Mouse (Mus musculus): ENCODE data around the gene Ddc.

Ddc gene

DNA sequence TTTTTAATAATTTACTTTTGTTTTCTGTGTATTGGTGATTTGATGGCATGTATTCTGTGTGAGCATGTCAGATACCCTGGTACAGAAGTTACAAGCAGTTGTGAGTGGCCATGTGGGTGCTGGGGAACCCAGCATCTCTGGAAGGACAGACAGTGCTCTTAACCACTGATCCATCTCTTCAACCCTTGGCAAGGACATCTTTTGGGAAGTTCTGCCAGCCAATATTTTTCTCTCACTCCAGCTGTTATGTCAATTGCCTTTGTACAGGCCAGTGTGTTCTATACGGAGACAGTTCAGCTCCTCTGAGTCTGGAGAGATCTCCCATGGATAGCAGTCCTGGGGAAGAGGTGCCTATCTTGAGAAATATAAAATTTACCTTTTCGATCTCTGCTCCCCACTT, 24.2 kb upstream of the Ddc start:
- in situ Hi-C loops (cut with MboI; ENCODE audit: low pct_unique_long_range_greater_than_20kb in 1 of 2, low sequenced_read_pairs in 2 of 2, unreplicated experiment in 1 of 2): no loop called here

GRCm38 (mm10) chr11:11907703-11908413, 9.9 kb upstream of the Ddc start:
- in situ Hi-C loops (cut with MboI; ENCODE audit: low pct_unique_long_range_greater_than_20kb in 1 of 2, low sequenced_read_pairs in 2 of 2, unreplicated experiment in 1 of 2): no loop called here

DNA sequence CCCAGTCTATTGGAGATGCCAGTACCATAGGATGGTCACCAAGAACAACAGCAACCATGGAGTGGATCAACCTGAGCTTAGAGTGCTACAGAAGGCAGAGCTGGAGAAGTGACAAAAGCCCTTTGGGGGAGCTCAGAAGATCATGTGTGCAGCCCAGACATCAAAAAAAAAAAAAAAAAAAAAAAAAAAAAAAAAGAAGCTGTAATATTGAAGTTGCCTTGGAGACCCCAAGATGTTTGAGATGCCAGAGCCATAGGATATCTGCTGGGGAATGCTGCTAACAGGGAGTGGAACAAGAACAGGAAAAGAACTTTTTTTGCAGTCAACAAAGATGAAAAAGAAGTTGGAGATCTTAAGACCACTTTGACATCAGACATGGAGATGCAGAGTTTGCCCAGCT, 7.6 kb upstream of the Ddc start:
- in situ Hi-C loops (cut with MboI; ENCODE audit: low pct_unique_long_range_greater_than_20kb in 1 of 2, low sequenced_read_pairs in 2 of 2, unreplicated experiment in 1 of 2): no loop called here

- in situ Hi-C loops (cut with MboI; ENCODE audit: low pct_unique_long_range_greater_than_20kb in 1 of 2, low sequenced_read_pairs in 2 of 2, unreplicated experiment in 1 of 2): no loop called here
Measured at GRCm38 (mm10) chr11:11904995-11905394, 7.1 kb upstream of the Ddc start.

DNA sequence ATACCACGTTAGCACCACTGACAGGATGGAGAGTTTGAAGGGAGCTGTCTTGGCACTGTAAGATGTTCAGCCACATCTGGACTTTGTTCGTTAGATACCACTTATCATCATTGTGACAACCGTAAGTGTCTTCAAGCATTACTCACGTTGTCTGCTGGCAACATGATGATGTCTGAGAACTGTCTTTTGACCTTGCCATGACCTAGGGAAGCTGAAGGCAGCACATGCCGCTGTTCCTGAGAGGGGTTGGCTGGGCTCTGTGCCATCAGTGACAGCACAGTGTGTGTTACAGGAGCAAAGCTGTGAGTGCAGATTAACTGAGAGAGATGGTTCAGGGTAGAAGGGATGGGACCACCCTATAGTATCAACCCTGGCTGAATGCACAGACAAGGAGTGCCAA, 3.6 kb upstream of the Ddc start:
- in situ Hi-C loops (cut with MboI; ENCODE audit: low pct_unique_long_range_greater_than_20kb in 1 of 2, low sequenced_read_pairs in 2 of 2, unreplicated experiment in 1 of 2): no loop called here

- in situ Hi-C loops (cut with MboI; ENCODE audit: low pct_unique_long_range_greater_than_20kb in 1 of 2, low sequenced_read_pairs in 2 of 2, unreplicated experiment in 1 of 2): no loop called here
Measured at GRCm38 (mm10) chr11:11898496-11898895, 552 bp upstream of the Ddc start.

- in situ Hi-C loops (cut with MboI; ENCODE audit: low pct_unique_long_range_greater_than_20kb in 1 of 2, low sequenced_read_pairs in 2 of 2, unreplicated experiment in 1 of 2): no loop called here
Measured at GRCm38 (mm10) chr11:11895479-11895878, 2.5 kb downstream of the Ddc start.

GRCm38 (mm10) chr11:11893769-11894168, 4.2 kb downstream of the Ddc start:
- in situ Hi-C loops (cut with MboI; ENCODE audit: low pct_unique_long_range_greater_than_20kb in 1 of 2, low sequenced_read_pairs in 2 of 2, unreplicated experiment in 1 of 2): no loop called here

GRCm38 (mm10) chr11:11892993-11893602, 4.8 kb downstream of the Ddc start:
- in situ Hi-C loops (cut with MboI; ENCODE audit: low pct_unique_long_range_greater_than_20kb in 1 of 2, low sequenced_read_pairs in 2 of 2, unreplicated experiment in 1 of 2): no loop called here

GRCm38 (mm10) chr11:11891832-11892231, 6.1 kb downstream of the Ddc start:
- in situ Hi-C loops (cut with MboI; ENCODE audit: low pct_unique_long_range_greater_than_20kb in 1 of 2, low sequenced_read_pairs in 2 of 2, unreplicated experiment in 1 of 2): no loop called here

DNA sequence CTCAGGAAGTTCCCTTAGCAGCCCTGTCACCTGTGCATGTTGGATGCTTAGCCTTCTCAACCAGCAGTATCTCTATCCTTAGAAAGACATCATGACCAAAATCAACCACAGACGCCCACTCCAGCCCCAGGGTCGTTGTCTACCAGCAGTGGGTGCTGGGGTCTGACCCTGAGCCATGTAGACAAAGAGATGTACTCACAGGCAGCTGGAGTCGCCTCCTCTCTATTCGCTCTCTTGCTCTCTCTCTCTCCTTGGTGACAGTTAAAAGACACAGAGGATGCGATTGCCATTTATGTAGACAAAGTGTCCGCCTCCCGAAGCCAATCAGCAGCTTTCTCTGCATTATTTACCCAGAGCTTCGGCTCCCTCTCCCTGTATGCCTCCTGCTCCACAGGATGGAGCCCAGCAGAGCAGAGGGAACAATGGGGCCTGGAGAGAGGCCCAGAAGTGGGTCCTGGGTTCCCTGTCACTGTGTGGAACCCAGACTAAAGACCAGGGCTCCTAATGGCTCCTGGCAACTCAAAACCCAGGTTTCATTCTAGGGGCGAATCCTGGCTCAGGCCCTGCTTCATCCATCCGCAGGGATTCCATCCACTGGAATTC, 7.7 kb downstream of the Ddc start:
- in situ Hi-C loops (cut with MboI; ENCODE audit: low pct_unique_long_range_greater_than_20kb in 1 of 2, low sequenced_read_pairs in 2 of 2, unreplicated experiment in 1 of 2): no loop called here

GRCm38 (mm10) chr11:11888727-11889126, 9.2 kb downstream of the Ddc start:
- in situ Hi-C loops (cut with MboI; ENCODE audit: low pct_unique_long_range_greater_than_20kb in 1 of 2, low sequenced_read_pairs in 2 of 2, unreplicated experiment in 1 of 2): no loop called here

GRCm38 (mm10) chr11:11888051-11888450, 9.9 kb downstream of the Ddc start:
- in situ Hi-C loops (cut with MboI; ENCODE audit: low pct_unique_long_range_greater_than_20kb in 1 of 2, low sequenced_read_pairs in 2 of 2, unreplicated experiment in 1 of 2): no loop called here

GRCm38 (mm10) chr11:11886403-11886998, 11.4 kb downstream of the Ddc start:
- in situ Hi-C loops (cut with MboI; ENCODE audit: low pct_unique_long_range_greater_than_20kb in 1 of 2, low sequenced_read_pairs in 2 of 2, unreplicated experiment in 1 of 2): no loop called here

GRCm38 (mm10) chr11:11885921-11886320, 12.0 kb downstream of the Ddc start:
- in situ Hi-C loops (cut with MboI; ENCODE audit: low pct_unique_long_range_greater_than_20kb in 1 of 2, low sequenced_read_pairs in 2 of 2, unreplicated experiment in 1 of 2): no loop called here

- in situ Hi-C loops (cut with MboI; ENCODE audit: low pct_unique_long_range_greater_than_20kb in 1 of 2, low sequenced_read_pairs in 2 of 2, unreplicated experiment in 1 of 2): no loop called here
Measured at GRCm38 (mm10) chr11:11885246-11885643, 12.7 kb downstream of the Ddc start.

DNA sequence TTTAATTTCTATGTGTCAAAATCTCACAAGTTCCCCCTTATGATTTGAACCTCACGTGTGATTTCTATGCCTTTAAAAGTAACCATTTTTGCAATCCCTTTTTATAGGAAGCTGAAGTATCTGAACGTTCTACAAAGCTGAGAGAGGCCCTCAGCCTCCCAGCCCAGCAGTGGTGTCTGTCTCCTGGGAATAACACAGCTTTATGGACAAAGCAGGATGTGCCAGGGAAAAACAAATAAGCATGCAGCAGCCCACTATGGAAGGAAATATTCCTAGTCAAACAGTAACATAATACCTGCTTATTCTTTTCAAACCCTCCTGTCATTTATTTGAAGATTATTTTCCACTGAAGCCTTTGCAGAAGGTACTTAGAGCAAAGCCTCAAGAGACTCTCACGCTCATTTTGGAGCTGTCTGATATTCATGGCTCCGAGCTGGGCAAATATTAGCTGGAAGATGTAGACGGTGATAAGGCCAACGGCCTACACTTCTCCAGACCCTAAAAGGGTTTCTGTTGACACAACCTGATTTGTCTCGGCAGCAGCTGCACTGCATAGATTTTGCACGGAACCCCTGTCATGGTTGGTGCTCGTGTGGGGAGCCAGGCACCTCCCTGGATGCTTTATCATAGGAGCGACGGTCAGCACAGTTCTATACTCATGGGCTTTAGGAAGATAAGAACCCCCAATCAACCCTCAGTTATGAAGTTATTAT, 13.3 kb downstream of the Ddc start:
- in situ Hi-C loops (cut with MboI; ENCODE audit: low pct_unique_long_range_greater_than_20kb in 1 of 2, low sequenced_read_pairs in 2 of 2, unreplicated experiment in 1 of 2): no loop called here

DNA sequence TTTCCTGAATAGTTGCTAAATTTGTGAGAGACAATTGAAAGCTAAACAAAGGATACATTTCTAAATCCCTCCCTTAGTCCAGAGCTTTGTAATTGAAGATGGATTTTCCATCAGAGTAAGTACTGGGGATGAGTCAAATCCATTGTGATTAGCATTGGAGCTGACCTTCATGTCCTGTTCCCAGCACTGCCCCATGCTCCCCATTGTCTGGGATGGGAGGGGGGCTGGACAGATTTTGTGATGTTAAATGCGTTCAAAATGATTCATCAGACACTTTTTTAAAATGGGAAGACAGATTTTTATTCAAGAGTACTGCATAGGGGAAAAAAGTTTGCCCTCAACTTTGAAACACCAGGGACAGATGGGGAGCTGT, 16.2 kb downstream of the Ddc start:
- in situ Hi-C loops (cut with MboI; ENCODE audit: low pct_unique_long_range_greater_than_20kb in 1 of 2, low sequenced_read_pairs in 2 of 2, unreplicated experiment in 1 of 2): no loop called here
